Mouse (Mus musculus) megakaryocyte progenitor cell, adult 5-6 weeks (primary cell): ENCODE measurements around the gene Gm49661. TPM values are rescaled to one million over a fixed set of nuclear protein-coding genes. Genes with fewer than 3 reads are reported as not detected.

Experiments
- ATAC-seq: replicated peaks from 2 replicates; pipeline ENCODE4 v1.8.0; 2016; ENCODE audit warnings: mild to moderate bottlenecking, moderate TSS enrichment, inconsistent platforms; ENCODE audit not compliant: poor library complexity
- total RNA-seq, 2 experiments: library from RNA; stranded (forward) in 1 of 2; stranded (reverse) in 1 of 2; fragments of 157-497, 149-512 nt in 1 of 2; fragments of 200-1000 nt in 1 of 2; gene quantifications; 2 replicates each; pipeline versions ENCODE4 v1.2.3 to v1.2.4; 2015 to 2017

Gene Gm49661
- not detected in 2 replicates for total RNA-seq (2015)
- total RNA-seq (2017), result not detected in 2 replicates

DNA sequence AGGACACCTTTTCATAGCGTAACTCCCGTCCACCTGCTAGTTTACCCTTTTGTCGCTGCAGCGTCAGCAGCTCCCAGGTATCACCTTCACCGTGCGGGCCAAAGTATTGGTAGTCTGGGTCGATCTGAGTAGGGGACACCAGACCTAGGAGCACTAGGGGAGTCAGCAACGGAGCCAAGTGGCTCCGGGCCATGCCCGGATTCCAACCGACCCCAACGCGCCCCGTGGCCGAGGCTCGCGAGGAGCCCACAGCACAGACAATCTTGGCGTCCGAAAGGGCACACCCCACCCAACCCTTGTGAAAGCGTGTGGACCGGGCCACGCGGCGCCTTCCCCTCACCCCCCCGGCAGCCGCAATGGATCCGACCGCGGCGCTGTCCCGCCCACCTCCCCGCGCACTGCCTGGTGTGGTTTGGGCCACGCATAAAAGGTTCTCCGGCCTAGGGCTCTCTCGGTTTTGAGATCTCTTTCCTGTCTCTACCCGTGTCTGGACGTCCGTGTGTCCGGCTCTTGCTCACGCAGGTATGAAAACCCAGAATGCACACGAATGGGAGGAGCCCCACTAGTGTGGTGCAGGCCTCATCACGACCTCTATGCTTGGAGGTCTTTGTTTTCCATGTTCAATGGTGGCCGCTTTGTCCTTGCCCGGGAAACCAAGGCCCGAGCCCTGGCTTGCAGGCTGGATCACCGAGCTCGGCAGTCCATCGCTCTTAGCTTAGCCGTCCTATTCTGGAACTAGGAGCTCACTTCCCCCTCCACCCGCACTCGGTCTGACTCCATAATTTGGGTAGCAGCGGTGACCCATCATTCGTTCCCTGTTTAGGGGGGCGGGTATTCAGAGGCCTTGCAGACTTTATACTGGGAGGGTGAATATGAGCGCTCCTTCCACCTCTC is at the start of gene Gm49661, which contains the start of the genes Prdx2 and Rnaseh2a:
Gene Gm49661 (minus strand): TSS at position 193 of the 894 bp plus-strand sequence.
Gene Prdx2 (plus strand): TSS at position 347 of the 894 bp plus-strand sequence.
Gene Rnaseh2a (minus strand): TSS at position 527 of the 894 bp plus-strand sequence.
- peak; percentile 40 for ATAC-seq

DNA sequence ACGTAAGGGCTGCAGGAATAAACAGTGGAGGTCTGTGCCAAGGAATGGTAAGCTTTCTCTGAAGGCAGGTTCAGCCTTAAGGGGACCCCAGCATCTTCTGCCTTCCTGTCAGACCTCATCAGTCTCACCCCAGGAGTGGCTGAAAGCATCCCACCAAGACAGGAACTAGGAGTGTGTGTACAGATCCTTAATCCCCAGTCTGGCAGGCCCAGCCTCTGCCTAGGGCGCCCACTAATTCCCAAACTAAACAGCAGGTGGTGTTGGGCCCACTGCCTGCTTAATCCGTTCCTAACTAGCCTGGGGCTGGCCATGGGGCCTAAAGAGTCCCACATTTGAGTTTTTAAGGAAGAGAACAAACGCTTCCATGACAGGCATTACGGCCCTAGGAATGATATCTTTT is 48.0 kb upstream of the Gm49661 start:
- ATAC-seq, result no peak

DNA sequence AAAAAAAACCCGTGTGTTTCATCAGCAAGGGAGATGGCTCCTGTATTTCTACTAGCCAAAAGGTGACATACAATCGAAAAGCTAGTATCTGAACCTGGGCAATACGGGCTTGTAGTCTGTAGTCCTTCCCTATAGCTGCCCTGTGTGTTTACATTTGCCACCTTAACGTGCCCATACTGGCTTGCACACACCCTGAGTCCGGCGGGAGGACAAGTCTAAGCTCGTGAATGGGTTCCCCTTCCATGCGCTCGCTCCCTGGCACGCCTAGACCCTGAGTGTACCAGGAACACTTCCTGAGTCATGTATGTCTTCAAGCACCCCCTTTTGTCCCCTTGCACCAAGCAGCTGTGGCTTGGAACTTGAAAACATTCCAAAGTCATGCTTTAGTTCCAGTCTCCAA is 47.5 kb upstream of the Gm49661 start:
- ATAC-seq, result no peak

DNA sequence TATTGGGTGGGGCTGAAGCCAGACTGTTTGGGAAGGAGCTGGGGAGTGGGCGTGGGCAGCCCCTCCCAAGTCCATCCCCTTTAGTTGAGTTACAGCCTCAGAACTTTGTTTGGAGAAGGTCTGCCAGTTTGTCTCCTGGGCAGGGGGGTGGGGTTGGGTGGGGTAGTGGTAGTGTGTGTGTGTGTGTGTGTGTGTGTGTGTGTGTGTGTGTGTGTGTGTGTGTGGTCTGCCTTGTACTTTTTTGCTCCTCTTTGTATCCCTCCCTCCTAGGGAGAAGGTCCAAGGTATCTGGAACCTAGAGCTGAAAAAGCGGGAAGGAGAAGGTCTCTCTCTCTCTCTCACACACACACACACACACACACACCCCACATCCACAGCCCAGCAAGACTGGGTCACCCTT is 45.2 kb upstream of the Gm49661 start, which contains the start of gene Best2:
Gene Best2 (minus strand): TSS at position 101 of the 400 bp plus-strand sequence.
- no peak for ATAC-seq

DNA sequence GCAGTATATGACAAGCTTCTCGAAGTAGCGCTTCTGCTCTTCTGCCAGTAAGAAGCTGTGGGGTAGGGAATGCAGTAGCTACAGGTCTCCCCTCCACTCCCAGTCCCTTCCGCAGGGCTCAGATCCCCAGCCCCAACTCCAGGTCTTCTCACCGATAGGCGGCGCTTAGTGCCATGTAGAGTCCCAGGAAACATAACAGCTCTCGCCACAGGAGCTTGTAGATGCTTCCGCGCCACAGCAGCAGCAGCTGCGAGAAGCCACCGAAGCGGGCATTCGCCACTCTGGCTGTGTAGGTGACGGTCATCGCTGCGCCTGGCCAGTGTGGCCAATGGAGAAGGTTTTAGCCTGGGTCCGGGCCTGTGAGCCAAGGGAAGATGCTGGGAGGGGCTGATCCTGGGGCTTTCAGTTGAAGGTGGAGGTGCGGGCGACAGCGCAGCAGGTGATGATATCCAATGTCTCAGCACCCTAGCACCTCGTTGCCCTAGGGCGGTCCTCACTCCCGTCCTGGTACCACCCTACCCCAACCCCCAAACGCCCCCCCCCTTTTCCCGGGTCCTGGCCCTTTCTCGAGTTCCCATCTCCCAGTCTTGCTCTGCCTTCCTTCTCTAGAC is 44.1 kb upstream of the Gm49661 start:
- ATAC-seq, result peak; percentile 98

DNA sequence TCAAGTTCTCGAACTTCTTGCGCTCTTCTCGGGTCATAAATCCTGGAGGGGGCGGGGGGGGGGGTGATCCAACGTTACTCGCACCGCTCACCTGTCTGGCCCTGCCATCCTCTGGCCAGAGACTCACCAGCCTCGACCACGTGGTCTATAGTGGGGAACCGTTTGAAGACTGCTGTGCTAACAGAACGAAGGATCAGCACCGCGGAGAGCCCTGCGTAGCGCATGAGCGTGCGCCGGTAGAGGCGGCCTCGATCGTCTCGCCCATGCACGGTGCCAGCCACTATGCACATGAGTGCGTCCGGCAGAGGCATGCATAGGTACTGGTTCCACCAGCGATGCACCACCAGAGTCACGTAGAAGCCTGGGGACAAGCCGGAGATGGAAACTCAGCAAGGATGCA is 42.0 kb upstream of the Gm49661 start:
- ATAC-seq, result peak; percentile 49

DNA sequence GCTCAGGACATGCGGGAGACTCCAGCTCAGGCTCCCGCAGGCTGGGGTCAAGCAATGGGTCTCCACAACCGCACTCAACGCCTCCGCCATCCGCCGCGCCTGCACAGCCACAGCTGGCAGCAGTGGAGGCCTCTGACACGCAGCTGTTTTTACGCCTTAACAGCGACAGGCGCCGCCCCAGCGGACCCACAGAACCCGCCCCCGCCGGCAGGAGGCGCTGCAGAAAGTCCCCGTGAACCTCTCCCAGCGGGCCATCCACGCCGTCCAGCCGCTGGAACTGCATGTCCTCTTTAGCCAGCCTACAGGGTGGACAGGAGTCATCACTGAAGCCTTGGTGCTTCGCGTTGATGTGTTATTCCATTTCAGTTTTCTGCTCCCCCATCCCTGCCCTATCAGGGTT is 38.5 kb upstream of the Gm49661 start:
- ATAC-seq, result peak; percentile 80

DNA sequence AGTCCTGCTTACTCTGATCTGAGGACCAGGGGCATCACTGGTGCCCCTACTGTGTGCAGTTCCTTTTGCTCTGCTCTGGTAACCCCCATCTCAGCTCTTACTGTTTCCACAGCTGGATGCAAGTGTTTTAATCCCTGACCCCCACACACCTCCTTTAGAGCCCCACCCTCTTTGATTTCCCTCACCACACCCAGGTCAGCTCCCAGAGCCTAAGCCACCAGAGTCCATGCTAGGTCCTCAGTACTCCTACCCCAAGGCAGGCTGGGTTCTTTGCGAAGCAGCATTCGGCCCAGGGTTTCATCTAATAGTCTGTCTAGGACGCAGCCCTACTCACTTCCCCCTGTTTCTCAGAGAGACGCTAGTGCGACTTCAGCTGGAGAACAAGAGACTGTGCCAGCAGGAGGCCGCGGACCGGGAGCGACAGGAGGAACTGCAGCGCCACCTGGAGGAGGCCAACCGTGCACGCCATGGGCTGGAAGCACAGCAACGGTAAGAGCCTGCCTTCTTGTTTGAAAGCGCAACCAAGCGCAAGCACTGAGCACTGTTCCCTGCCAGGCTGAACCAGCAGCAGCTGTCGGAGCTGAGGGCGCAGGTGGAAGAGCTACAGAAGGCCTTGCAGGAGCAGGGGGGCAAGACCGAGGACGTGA is 28.5 kb upstream of the Gm49661 start:
- ATAC-seq, result peak; percentile 100

DNA sequence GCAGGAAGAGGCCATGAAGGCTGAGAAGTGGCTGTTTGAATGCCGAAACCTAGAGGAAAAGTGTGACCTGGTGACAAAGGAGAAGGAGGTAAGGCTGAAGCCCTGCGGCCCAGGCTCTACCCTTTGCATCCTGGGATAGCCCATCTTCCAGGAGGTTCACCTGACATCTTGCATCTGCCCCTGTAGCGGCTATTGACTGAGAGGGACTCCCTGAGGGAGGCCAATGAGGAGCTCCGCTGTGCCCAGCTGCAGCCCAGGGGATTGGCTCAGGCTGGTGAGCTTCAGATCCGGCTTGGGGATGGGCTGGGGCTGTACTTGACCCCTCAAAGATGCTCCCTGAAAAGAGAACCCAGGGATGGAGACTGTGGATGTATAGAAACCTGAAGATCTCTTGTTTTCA is 27.7 kb upstream of the Gm49661 start:
- no peak for ATAC-seq

DNA sequence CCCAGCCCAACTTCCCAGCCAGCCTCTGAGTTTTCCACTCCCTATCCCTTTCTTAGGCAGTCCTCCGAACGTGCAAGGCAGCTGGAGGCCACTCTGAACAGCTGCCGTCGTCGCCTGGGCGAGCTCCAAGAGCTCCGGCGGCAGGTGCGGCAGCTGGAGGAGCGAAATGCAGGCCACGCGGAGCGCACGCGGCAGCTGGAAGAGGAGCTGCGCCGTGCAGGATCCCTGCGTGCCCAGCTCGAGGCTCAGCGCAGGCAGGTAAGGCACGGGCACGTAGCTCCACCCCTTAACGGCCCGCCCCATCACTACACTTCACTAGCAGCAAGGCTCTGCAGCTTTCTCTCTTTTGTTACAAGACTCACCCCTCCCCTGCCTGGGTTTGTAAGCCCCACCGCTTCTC is 26.4 kb upstream of the Gm49661 start:
- ATAC-seq, result no peak

DNA sequence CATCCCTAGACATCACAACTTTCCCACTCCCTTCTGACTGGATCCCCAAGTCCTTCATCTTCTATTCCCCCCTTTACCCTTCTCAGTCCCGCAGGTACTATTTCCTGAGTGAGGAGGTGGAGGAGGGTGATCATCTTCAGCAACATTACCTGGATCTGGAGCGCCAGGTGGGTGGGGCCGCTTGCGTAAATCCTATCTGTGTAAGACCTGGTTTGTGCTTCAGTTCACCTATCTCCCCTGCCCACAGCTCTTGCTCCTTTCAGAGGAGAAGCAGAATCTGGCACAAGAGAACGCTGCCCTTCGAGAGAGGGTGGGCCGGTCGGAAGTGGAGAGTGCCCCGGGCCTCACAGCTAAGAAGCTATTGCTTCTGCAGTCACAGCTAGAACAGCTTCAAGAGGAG is 25.1 kb upstream of the Gm49661 start:
- no peak for ATAC-seq

DNA sequence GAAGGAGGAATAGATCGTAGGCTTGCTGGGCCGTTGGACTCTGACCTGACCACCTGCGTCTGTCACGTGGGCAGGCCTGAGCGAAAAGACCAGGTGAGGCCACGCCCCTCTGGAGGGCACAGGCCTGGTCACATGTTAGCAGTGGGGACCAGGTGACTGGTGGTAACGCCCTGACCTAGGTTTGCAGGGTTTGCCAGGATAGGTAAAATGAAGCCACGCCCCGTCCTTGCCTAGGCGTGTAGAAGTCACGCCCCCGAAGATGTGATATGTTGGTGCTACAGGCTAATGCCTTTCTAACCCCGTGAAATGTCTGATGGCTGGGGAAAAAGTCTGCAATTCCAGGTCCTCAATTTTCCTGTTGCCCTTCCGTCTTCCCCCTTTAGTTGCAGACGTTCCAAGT is 21.6 kb upstream of the Gm49661 start:
- ATAC-seq, result peak; percentile 15

DNA sequence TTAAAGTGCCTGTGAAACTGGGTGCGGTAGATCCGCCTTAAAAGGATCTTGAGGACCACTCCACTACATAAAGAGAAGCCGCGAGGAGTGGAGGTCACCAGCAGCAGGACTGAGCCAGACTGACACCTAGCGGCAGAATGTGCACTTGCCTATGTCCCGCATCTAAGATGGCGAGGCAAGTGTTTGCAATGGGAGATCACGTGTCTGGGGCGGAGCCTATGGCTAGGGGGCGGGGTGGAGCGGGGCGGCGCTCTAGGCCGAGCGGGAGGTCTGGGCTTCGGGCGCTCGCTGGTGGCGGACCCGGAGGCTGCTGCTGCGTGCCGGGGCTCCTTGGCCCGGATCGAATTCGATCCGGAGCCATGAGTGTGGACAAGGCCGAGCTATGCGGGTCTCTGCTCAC is 21.1 kb upstream of the Gm49661 start, which contains the start of gene Hook2:
Gene Hook2 (plus strand): TSS at position 255 of the 400 bp plus-strand sequence.
- peak; percentile 76 for ATAC-seq

DNA sequence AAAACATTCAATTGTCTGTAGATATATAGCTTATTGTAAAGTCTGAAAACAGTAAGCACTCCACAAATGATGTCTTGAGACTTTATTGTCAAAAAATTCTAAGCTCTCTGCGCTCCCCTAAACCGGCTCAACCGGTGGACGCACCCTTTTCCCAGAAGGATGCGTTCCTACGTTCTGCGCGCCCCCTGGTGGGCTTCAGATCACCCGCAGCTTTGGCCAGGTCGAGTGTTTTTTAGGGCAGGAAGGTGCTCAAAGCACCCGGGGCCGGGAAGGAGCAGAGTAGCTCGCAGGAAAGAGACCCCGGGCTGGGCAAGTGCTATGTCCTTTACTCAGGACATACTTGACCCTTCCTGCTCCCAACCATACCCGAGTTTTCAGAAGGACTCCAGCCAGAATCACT is 20.6 kb upstream of the Gm49661 start:
- ATAC-seq, result peak; percentile 55

DNA sequence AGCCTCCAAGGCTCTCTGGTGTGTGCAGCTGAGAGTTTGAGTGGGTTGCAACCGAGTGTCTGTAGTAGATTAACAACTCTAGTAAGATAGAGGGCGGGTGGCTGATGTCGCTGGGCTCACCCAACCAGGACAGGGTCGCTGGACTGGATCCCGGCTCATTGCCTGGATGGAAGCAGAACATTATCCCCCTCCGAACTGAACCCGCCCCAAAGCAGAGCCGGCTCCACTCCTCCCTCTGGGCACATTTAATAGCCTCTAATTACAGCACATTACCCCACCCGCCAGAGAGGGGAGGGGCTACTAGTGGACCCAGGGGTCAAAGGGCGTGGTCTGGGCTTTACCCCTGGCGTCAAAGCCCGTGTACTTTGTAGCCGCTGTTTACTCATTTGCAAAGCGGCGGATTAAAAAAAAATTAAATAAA is 20.1 kb upstream of the Gm49661 start:
- ATAC-seq, result no peak

DNA sequence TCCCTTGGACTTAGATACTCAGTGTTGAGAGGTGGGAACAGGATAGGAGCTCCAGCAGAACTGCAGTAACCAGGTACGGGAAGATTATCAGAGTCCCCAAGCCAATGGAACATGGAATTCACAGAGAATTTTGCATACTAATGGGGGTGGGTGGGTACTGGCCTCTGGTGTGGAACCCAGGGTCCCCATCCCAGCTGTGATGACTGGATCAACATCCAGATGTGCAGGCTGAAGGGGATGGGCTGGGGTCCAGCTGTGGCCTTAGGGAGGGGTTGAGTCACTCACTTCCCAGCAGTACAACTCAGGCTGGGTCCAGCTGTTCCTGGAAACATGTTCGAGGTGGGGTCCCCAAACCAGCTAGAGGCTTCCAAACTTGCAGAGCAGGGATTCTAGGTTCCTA is 18.7 kb upstream of the Gm49661 start:
- ATAC-seq, result no peak

DNA sequence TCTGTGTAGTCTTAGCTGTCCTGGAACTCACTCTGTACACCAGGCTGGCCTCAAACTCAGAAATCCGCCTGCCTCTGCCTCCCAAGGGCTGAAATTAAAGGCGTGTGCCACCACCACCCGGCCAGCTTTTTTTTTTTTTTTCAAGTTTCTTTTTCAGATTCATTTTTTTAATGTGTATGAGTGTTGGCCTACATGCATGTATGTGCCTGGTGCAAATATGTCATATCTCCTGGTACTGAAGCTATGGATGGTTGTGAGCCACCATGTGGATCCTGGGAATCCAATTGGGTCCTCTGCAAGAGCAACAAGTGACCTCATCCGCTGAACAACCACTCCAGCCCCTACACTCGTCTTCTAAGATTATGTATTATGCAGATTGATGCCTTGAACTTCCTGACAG is 18.2 kb upstream of the Gm49661 start:
- ATAC-seq, result no peak

DNA sequence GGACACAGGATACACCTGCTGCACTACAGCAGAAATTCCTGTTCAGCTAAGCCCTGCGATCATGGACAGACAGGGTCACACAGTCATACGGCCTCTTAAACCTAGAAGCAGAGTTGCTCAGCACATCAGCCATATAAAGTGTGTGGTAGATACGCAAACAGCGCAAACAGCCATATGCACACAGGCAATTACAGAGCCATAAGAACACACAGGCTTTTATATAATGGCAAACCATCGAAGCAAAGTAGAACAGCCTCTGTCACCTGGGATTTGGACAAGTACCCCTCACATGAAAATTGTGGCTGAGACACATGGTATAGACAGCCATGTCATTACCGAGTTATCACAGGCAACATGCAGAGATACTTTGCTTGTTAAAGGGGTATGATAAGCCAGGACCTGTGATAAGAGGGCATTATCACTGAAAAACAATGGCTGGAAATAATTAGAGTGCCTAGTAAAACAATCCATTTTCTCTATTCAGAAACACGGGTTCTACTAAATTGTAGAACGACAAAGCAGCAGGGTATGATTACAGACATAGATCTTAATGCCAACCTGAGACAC is 17.2 kb upstream of the Gm49661 start:
- peak; percentile 10 for ATAC-seq

DNA sequence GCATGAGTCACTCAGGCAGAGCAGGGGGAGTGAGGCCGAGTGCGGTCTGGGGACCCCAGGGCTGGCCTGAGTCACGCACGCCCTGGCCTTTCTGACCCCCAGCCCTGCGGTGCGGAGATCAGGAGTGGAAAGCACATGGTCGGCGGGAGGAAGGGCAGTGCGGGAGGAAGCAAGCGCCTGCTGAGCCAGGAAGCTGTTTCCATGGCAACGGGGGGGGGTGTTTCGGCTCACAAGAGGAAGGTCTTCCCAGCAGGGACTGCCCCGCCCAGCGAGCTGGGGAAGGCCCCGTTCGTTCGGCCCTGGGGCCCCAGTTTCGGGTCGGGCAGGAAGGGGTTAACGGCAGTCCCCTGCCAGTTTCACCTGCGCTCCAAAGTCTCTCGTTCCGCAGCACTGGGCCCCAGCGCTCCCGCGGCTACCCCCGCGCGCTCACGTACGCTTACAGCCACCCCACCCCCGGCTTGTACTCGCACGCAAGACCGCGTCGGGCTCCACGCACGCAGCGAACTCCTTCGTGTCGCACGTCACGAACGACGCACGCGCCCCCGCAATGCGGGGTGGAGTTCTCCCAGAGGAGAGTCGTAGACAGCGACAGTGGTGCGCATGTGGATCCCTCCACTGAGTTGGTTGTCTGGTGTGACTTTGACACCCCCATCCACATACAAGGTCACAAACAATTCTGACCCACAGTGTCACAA is 16.6 kb upstream of the Gm49661 start:
- peak; percentile 47 for ATAC-seq

DNA sequence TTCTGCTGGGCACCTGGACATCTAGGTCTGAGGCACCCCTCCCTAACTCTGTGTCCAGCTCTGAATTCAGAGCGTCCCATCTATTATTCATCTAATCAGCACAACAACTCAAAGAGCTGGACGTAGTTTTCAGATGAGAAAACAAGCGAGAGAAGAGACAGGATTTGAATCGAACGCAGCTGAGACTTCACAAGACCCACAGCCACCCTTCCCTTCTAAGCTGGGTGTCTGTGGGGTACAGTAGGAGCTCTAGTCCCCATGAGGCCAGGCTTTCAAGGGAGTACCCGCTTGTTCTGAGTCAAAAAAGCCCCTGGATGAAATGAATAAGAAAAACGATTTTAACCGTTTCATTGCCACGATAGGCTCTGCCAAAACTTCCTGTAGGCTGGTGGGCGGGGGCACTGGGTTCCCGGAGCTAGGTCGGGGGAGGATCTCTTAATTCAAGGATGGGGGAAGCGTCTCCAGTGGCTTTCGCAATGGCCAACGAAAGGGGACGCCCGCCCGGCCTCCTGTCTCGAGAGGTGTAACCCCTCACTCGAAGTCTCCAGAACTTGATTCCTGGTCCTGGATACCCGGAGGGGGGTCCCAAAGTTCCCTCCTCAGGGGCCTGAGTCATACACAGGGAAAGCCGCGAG is 15.9 kb upstream of the Gm49661 start:
- no peak for ATAC-seq
